Mouse (Mus musculus): ENCODE measurements around the gene Hemk1. TPM values are rescaled to one million over a fixed set of nuclear protein-coding genes. Genes with fewer than 3 reads are reported as not detected.

The Hemk1 gene
- polyA plus RNA-seq, 1 experiment from 2014 or later, result 13.9 TPM

- no peak for ATAC-seq
- H3K4me1 ChIP-seq, result peaks cover 17% of the 10 kb centered on the region
- no peak overlapping the region for H3K27ac ChIP-seq
- H3K4me2 ChIP-seq, result peak overlapping the region; percentile 81
- peak overlapping the region; percentile 64 for H3K4me3 ChIP-seq
- no peaks in the 10 kb centered on the region for H3K9me3 ChIP-seq (replicated peaks)
- peaks cover 22% of the 10 kb centered on the region for H3K36me3 ChIP-seq (ENCODE audit: poor library complexity, severe bottlenecking)
- 88% methylated on average over 4 of the region's 4 CpGs for WGBS
- H3K27me3 ChIP-seq, result peaks cover 19% of the 10 kb centered on the region
- peak overlapping the region; percentile 76; the same call in 1 of the 2 replicates for H3K9ac ChIP-seq
These were observed 40.5 kb downstream of the Hemk1 start for GRCm38 (mm10) chr9:107297658-107298057.

DNA sequence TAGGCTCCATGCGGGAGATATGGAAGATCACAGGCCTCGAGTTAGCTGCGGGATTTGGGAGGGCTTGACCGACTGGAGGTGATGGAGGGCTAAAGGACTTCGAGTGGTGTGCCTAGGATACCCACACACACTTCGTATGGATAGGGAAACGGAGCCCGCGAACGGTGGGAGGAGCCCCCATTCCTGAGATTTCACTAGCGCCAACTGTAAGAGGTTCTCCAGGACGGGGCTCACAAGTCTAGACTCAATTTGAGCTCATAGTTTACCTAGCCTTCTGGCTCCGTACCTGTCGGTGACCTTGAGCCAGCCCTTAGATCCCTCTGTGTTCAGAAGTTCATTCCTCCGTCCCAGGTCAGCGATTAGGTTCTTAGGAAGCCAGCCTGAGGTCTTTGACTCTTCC is 41.1 kb downstream of the Hemk1 start:
- peaks cover 19% of the 10 kb centered on the region for H3K36me3 ChIP-seq (ENCODE audit: poor library complexity, severe bottlenecking)
- H3K4me3 ChIP-seq, result peak overlapping the region; percentile 64
- ATAC-seq, result no peak; the same call in none of the 2 replicates
- WGBS, result 16% methylated on average over 16 of the region's 16 CpGs
- peaks cover 17% of the 10 kb centered on the region for H3K4me1 ChIP-seq
- peak overlapping the region; percentile 81 for H3K4me2 ChIP-seq
- H3K27ac ChIP-seq, result no peak overlapping the region
- H3K9me3 ChIP-seq (replicated peaks), result no peaks in the 10 kb centered on the region
- H3K27me3 ChIP-seq, result peaks cover 23% of the 10 kb centered on the region
- H3K9ac ChIP-seq, result peak overlapping the region; percentile 76

DNA sequence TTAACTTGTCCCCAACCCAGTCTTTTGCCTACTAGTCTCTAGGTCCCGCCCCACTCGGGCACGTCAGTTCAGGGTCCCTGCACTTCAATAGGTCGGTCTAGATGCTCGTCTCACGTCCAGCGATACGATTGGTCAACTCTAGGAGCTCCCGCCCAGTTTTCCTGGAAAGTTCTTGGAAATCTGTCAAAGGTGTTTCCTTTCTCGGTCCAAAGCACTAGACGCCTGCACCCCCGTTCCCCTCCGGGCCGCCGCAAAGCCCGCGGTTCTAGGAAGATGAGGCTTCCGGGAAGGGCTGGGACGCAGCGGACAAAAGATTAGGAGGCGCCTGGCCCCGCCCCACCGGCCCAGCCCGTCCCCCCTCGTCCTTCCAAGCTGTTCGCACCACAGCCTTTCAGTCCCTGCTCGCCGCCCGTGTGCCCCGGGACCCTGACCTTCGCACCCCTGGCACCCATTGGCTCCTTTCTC is 41.6 kb downstream of the Hemk1 start:
- Histone ChIP-seq H3K27ac (peak overlapping the region; percentile 1; the same call in 1 of the 2 replicates), H3K9ac (peak overlapping the region; percentile 76), H3K4me1 (peaks cover 17% of the 10 kb centered on the region), H3K36me3 (ENCODE audit: poor library complexity, severe bottlenecking) (peaks cover 14% of the 10 kb centered on the region), H3K4me2 (peak overlapping the region; percentile 81), H3K27me3 (peaks cover 26% of the 10 kb centered on the region), H3K9me3 (replicated peaks) (no peaks in the 10 kb centered on the region), H3K4me3 (peak overlapping the region; percentile 64)
- WGBS, result under 1% methylated on average over 29 of the region's 31 CpGs
- ATAC-seq, result peak; percentile 99

- 5% methylated on average over 14 of the region's 14 CpGs for WGBS
- H3K9ac ChIP-seq, result 0 out of 2 replicates have a peak overlapping the region, but pooled peaks have one; percentile 40
- peak overlapping the region; percentile 81 for H3K4me2 ChIP-seq
- ATAC-seq, result no peak; the same call in 1 of the 2 replicates
- peaks cover 9% of the 10 kb centered on the region for H3K36me3 ChIP-seq (ENCODE audit: poor library complexity, severe bottlenecking)
- H3K4me1 ChIP-seq, result peaks cover 17% of the 10 kb centered on the region
- H3K9me3 ChIP-seq (replicated peaks), result no peaks in the 10 kb centered on the region
- peak overlapping the region; percentile 64 for H3K4me3 ChIP-seq
- peaks cover 28% of the 10 kb centered on the region for H3K27me3 ChIP-seq
- no peak overlapping the region for H3K27ac ChIP-seq
These were observed 42.1 kb downstream of the Hemk1 start for GRCm38 (mm10) chr9:107296041-107296440.

- Histone ChIP-seq H3K9me3 (replicated peaks) (no peaks in the 10 kb centered on the region), H3K4me3 (peak within 1 kb of the TSS; percentile 64), H3K36me3 (ENCODE audit: poor library complexity, severe bottlenecking) (peaks cover 7% of the 10 kb centered on the region), H3K27me3 (peaks cover 28% of the 10 kb centered on the region), H3K27ac (peak within 1 kb of the TSS; percentile 1; the same call in 1 of the 2 replicates), H3K4me2 (peak within 1 kb of the TSS; percentile 81), H3K4me1 (peaks cover 17% of the 10 kb centered on the region), H3K9ac (peak within 1 kb of the TSS; percentile 76)
- no peak for ATAC-seq
These were observed 42.3 kb downstream of the Hemk1 start, which contains the start of gene Cish for GRCm38 (mm10) chr9:107296016-107296040. Cish (plus strand) TSS chr9:107296026.

DNA sequence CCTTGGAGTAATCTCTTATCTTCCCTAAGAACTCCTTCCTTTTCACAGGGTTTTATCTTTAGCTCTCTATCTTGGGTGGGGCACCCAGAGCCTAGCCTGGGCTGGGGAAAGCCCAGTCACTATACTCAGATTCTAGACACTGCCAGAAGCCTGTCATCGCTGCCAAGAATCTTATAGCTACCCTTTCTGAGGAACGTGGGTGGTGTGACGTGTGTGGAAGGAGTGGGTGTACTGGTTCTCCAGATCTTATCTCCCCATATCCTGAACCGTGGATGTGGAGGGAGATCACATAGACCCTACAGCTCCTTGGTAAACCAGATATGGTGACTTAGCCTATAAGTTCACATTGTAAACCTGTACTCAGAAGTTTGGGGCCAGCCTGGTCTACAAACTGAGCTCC is 42.5 kb downstream of the Hemk1 start:
- H3K9me3 ChIP-seq (replicated peaks), result no peaks in the 10 kb centered on the region
- H3K27ac ChIP-seq, result no peak overlapping the region
- H3K4me1 ChIP-seq, result peaks cover 17% of the 10 kb centered on the region
- 84% methylated on average over 4 of the region's 4 CpGs for WGBS
- H3K36me3 ChIP-seq (ENCODE audit: poor library complexity, severe bottlenecking), result peaks cover 5% of the 10 kb centered on the region; the same call in 1 of the 2 replicates
- H3K4me3 ChIP-seq, result peak overlapping the region; percentile 64; the same call in 1 of the 2 replicates
- peaks cover 28% of the 10 kb centered on the region for H3K27me3 ChIP-seq
- H3K4me2 ChIP-seq, result peak overlapping the region; percentile 81; the same call in 1 of the 2 replicates
- H3K9ac ChIP-seq, result no peak overlapping the region
- ATAC-seq, result no peak

GRCm38 (mm10) chr9:107294249-107294648 is 43.9 kb downstream of the Hemk1 start:
- 4% methylated on average over 6 of the region's 6 CpGs for WGBS
- ATAC-seq, result no peak
- H3K36me3 ChIP-seq (ENCODE audit: poor library complexity, severe bottlenecking), result no peaks in the 10 kb centered on the region

DNA sequence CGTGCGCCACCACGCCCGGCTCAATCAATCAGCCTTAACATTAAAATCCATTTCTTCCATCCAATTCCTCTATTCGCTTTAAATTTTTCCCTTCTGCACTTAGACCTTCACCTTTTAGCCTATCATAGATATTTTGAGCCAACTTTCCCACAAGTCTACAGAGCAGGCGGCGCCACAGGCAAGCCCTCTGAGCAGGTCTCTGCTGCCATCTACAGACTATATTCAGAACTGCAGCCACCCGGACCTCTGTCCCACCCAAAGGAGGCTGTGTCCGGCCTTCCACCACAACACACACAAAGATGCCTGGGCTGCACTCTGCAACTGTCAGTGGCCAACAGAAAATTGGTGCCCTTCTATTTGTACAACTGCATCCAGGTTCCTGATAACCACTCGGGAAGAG is 47.3 kb downstream of the Hemk1 start:
- H3K4me3 ChIP-seq, result no peak overlapping the region
- no peak overlapping the region for H3K9ac ChIP-seq
- WGBS, result 28% methylated on average over 10 of the region's 10 CpGs
- no peaks in the 10 kb centered on the region for H3K36me3 ChIP-seq (ENCODE audit: poor library complexity, severe bottlenecking)
- H3K4me2 ChIP-seq, result no peak overlapping the region
- no peaks in the 10 kb centered on the region for H3K9me3 ChIP-seq (replicated peaks)
- H3K4me1 ChIP-seq, result peaks cover 13% of the 10 kb centered on the region
- peaks cover 45% of the 10 kb centered on the region for H3K27me3 ChIP-seq
- ATAC-seq, result peak; percentile 65
- no peak overlapping the region for H3K27ac ChIP-seq

More at GRCm38 (mm10) chr9:107294249-107294648, 43.9 kb downstream of the Hemk1 start:
- H3K27ac ChIP-seq, result no peak overlapping the region
- peaks cover 27% of the 10 kb centered on the region for H3K4me1 ChIP-seq
- no peaks in the 10 kb centered on the region for H3K9me3 ChIP-seq (replicated peaks)
- H3K9ac ChIP-seq, result no peak overlapping the region
- peaks cover 32% of the 10 kb centered on the region for H3K27me3 ChIP-seq
- H3K4me2 ChIP-seq, result no peak overlapping the region
- no peak overlapping the region for H3K4me3 ChIP-seq

GRCm38 (mm10) chr9:107289211-107290076 is 48.7 kb downstream of the Hemk1 start, which contains the start of gene Mapkapk3:
Mapkapk3 (minus strand) TSS chr9:107289877.
- peak within 1 kb of the TSS; percentile 53 for H3K9ac ChIP-seq
- peak; percentile 71 for ATAC-seq

DNA sequence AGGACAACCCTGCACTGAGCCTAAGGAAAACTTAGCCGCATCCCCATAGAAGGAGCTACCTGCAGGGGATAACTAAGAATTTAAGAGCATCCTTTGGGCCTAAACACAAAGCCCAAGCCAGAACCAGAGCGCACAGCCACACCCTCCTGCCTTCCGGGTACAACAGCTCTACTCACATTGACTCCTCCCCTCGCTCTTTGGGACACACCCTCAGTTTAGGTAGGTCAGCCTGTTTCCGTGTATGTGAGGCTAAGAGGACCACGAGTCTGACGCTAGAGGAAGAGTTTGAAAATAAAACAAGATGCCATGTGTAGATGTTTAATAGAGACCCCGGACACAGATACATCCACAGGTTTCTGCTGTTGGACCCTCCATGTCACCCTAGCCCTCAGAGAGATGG is 49.4 kb downstream of the Hemk1 start:
- Histone ChIP-seq H3K27ac (no peak overlapping the region), H3K4me3 (no peak overlapping the region), H3K4me2 (peak overlapping the region; percentile 77), H3K9me3 (replicated peaks) (no peaks in the 10 kb centered on the region), H3K9ac (no peak overlapping the region), H3K27me3 (peaks cover 34% of the 10 kb centered on the region), H3K36me3 (ENCODE audit: poor library complexity, severe bottlenecking) (no peaks in the 10 kb centered on the region), H3K4me1 (peaks cover 13% of the 10 kb centered on the region)
- WGBS, result 26% methylated on average over 8 of the region's 8 CpGs
- no peak; the same call in 1 of the 2 replicates for ATAC-seq

More at GRCm38 (mm10) chr9:107289211-107290076, 48.7 kb downstream of the Hemk1 start, which contains the start of gene Mapkapk3:
- Histone ChIP-seq H3K27ac (no peak within 1 kb of the TSS), H3K27me3 (peaks cover 38% of the 10 kb centered on the region), H3K4me3 (peak within 1 kb of the TSS; percentile 41), H3K36me3 (ENCODE audit: poor library complexity, severe bottlenecking) (no peaks in the 10 kb centered on the region), H3K9me3 (replicated peaks) (no peaks in the 10 kb centered on the region), H3K4me2 (peak within 1 kb of the TSS; percentile 77), H3K4me1 (peaks cover 13% of the 10 kb centered on the region)
- 3% methylated on average over 48 of the region's 49 CpGs for WGBS

DNA sequence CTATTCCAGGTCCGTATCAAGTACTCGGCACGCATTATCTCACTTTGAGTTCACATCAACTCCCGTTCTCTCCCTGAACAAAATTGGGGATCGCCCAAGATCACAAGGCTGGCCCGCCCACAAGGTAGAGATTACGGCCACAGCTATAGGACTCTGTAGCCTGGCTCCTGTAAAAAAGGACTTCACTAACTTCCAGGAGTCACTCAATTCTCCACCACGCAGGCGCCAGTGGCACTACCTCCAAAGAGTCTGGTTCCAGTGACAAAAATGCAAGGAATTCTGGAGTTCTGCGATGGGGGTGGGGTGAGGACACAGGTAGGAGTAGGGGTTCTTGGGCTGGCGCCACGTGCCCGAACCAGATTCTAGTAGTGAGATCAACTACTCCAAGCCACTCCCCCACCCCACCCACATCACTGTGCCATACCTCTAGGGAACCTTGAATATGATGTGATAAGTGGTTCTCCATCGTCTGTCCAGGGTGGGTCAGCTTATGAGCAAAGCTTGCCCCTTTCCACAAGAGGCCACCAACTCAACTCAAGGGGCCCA is 50.0 kb downstream of the Hemk1 start:
- H3K4me3 ChIP-seq, result no peak overlapping the region
- no peaks in the 10 kb centered on the region for H3K36me3 ChIP-seq (ENCODE audit: poor library complexity, severe bottlenecking)
- H3K9me3 ChIP-seq (replicated peaks), result no peaks in the 10 kb centered on the region
- H3K4me1 ChIP-seq, result peaks cover 13% of the 10 kb centered on the region
- H3K27me3 ChIP-seq, result peaks cover 31% of the 10 kb centered on the region
- WGBS, result 92% methylated on average over 14 of the region's 14 CpGs
- H3K4me2 ChIP-seq, result no peak overlapping the region
- ATAC-seq, result no peak
- H3K9ac ChIP-seq, result no peak overlapping the region
- no peak overlapping the region for H3K27ac ChIP-seq

DNA sequence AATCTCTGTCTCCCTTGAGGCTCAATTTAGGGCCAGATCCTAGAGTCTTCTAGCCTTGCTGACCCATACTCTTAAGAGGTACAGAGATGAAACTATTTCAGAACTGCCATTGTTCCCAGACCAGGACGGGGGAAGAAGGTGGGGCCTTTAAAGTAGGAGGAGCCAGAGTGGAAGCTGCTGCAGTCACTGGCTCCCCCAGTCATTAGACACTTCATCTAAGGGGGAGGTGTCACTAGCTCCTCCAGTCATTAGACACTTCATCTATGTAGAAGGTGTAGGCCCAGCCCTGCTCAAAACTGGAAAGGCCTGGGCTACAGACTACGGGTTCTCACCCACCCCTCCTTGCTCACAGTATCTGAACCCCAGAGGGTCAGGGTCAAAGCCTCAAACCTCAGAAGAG is 50.9 kb downstream of the Hemk1 start:
- H3K4me2 ChIP-seq, result no peak overlapping the region
- H3K36me3 ChIP-seq (ENCODE audit: poor library complexity, severe bottlenecking), result no peaks in the 10 kb centered on the region
- H3K27me3 ChIP-seq, result peaks cover 23% of the 10 kb centered on the region
- no peak overlapping the region for H3K27ac ChIP-seq
- peaks cover 13% of the 10 kb centered on the region for H3K4me1 ChIP-seq
- ATAC-seq, result no peak
- H3K9me3 ChIP-seq (replicated peaks), result no peaks in the 10 kb centered on the region
- 70% methylated on average over 2 of the region's 2 CpGs for WGBS
- no peak overlapping the region for H3K4me3 ChIP-seq
- no peak overlapping the region for H3K9ac ChIP-seq

All from forebrain, embryonic 13.5 days (tissue).